Mouse (Mus musculus) CH12.LX (cell line): ENCODE measurements around the gene Cnr2. TPM values are rescaled to one million over a fixed set of nuclear protein-coding genes. Genes with fewer than 3 reads are reported as not detected.

Experiments used
- DNase-seq: peaks from one replicate; pipeline ENCODE4 v3.0.0-alpha.2; 2013; ENCODE audit errors: extremely low read depth
- H3K27ac ChIP-seq: 2 replicates; pipeline ENCODE4 v1.5.1; 2012; ENCODE audit warnings: low read depth, mild to moderate bottlenecking, control low read depth, moderate library complexity; ENCODE audit not compliant: insufficient read depth
- H3K27me3 ChIP-seq: replicated peaks from 2 replicates; pipeline ENCODE3; 2012; ENCODE audit warnings: inconsistent platforms
- H3K36me3 ChIP-seq, 2 experiments: replicated peaks in 1 of 2; 2 replicates each; pipeline versions ENCODE3 to v1.6.1; 2012; ENCODE audit warnings: inconsistent platforms in 1 of 2, low read length in 1 of 2, mild to moderate bottlenecking in 1 of 2, mixed read lengths in 1 of 2, moderate library complexity in 1 of 2; ENCODE audit not compliant: control insufficient read depth in 1 of 2, insufficient read depth in 1 of 2
- H3K4me1 ChIP-seq, 2 experiments: 2 replicates each; pipeline ENCODE4 v1.6.1; 2012; ENCODE audit warnings: inconsistent platforms in 1 of 2, moderate library complexity in 1 of 2; ENCODE audit not compliant: insufficient read depth in 2 of 2, control insufficient read depth in 1 of 2
- H3K4me2 ChIP-seq: 2 replicates; pipeline ENCODE4 v1.6.1; 2012; ENCODE audit warnings: low read depth, mild to moderate bottlenecking, control low read depth; ENCODE audit not compliant: poor library complexity, insufficient read depth, severe bottlenecking
- H3K4me3 ChIP-seq, 3 experiments: fragments of 150-350 bp in 1 of 3; sonication (generic) in 1 of 3; replicated peaks in 1 of 3; 2 replicates each; pipeline versions ENCODE3 to v1.5.1; 2011 to 2012; ENCODE audit warnings: low read depth in 2 of 3, low read length in 2 of 3, mild to moderate bottlenecking in 2 of 3, moderate library complexity in 2 of 3, control low read depth in 1 of 3, improper control_type of control experiment in 1 of 3, inconsistent platforms in 1 of 3, mixed read lengths in 1 of 3; ENCODE audit not compliant: poor library complexity in 1 of 3
- H3K79me2 ChIP-seq: replicated peaks from 2 replicates; pipeline ENCODE4 v1.6.1; 2012; ENCODE audit warnings: mild to moderate bottlenecking, moderate library complexity; ENCODE audit not compliant: control insufficient read depth, poor library complexity, insufficient read depth, severe bottlenecking; ENCODE audit errors: extremely low read depth
- H3K9ac ChIP-seq: 2 replicates; pipeline ENCODE4 v1.6.1; 2012; ENCODE audit warnings: low read depth, mild to moderate bottlenecking, control low read depth, moderate library complexity; ENCODE audit not compliant: insufficient read depth
- H3K9me3 ChIP-seq: replicated peaks from 2 replicates; pipeline ENCODE3; 2012; ENCODE audit warnings: low read length, inconsistent platforms, mixed read lengths
- BHLHE40 ChIP-seq: IDR thresholded peaks from 2 replicates; pipeline ENCODE4 v1.6.1; 2011; ENCODE audit warnings: mild to moderate bottlenecking, low read depth, low read length, improper control_type of control experiment
- E2F4 ChIP-seq: IDR thresholded peaks from 2 replicates; pipeline ENCODE4 v1.6.1; 2011; ENCODE audit warnings: low read depth, low read length, improper control_type of control experiment; ENCODE audit not compliant: insufficient replicate concordance
- ELF1 ChIP-seq: IDR thresholded peaks from 2 replicates; pipeline ENCODE4 v1.6.1; 2014; ENCODE audit warnings: low read depth, mild to moderate bottlenecking, inconsistent platforms, low read length, improper control_type of control experiment
- GABPA ChIP-seq: IDR thresholded peaks from 2 replicates; pipeline ENCODE4 v1.6.1; 2012; ENCODE audit warnings: low read depth, low read length, improper control_type of control experiment, inconsistent platforms; ENCODE audit not compliant: insufficient replicate concordance
- JUN ChIP-seq: IDR thresholded peaks from 2 replicates; pipeline ENCODE4 v1.6.1; 2011; ENCODE audit warnings: low read depth, mild to moderate bottlenecking, low read length, improper control_type of control experiment, moderate library complexity; ENCODE audit not compliant: insufficient read depth
- JUND ChIP-seq: conservative IDR thresholded peaks from 2 replicates; pipeline ENCODE4 v1.6.1; 2011; ENCODE audit warnings: low read depth, low read length, improper control_type of control experiment
- KAT2A ChIP-seq: IDR thresholded peaks from 2 replicates; pipeline ENCODE4 v1.6.1; 2012; ENCODE audit warnings: low read length, improper control_type of control experiment, inconsistent platforms; ENCODE audit not compliant: insufficient replicate concordance
- MAX ChIP-seq: IDR thresholded peaks from 2 replicates; pipeline ENCODE4 v1.6.1; 2011; ENCODE audit warnings: low read length, improper control_type of control experiment
- MAZ ChIP-seq: IDR thresholded peaks from 2 replicates; pipeline ENCODE4 v1.6.1; 2012; ENCODE audit warnings: low read depth, mild to moderate bottlenecking, inconsistent platforms, low read length, improper control_type of control experiment, moderate library complexity
- MEF2A ChIP-seq: IDR thresholded peaks from 2 replicates; pipeline ENCODE4 v1.6.1; 2014; ENCODE audit warnings: low read depth, mild to moderate bottlenecking, inconsistent platforms, low read length, improper control_type of control experiment, borderline replicate concordance
- MYC ChIP-seq: IDR thresholded peaks from 2 replicates; pipeline ENCODE4 v1.6.1; 2011; ENCODE audit warnings: low read depth, mild to moderate bottlenecking, improper control_type of control experiment, low read length
- NELFE ChIP-seq: IDR thresholded peaks from 2 replicates; pipeline ENCODE4 v1.6.1; 2011; ENCODE audit warnings: low read depth, low read length, improper control_type of control experiment
- NRF1 ChIP-seq: IDR thresholded peaks from 2 replicates; pipeline ENCODE4 v1.6.1; 2014; ENCODE audit warnings: low read depth, mild to moderate bottlenecking, inconsistent platforms, low read length, improper control_type of control experiment, moderate library complexity
- POLR2A ChIP-seq: IDR thresholded peaks from 2 replicates; pipeline ENCODE4 v1.6.1; 2011; ENCODE audit warnings: low read depth, mild to moderate bottlenecking, improper control_type of control experiment, low read length
- RAD21 ChIP-seq: IDR thresholded peaks from 2 replicates; pipeline ENCODE4 v1.6.1; 2011; ENCODE audit warnings: low read depth, mild to moderate bottlenecking, low read length, improper control_type of control experiment, moderate library complexity
- TBP ChIP-seq: conservative IDR thresholded peaks from 2 replicates; pipeline ENCODE4 v1.6.1; 2011; ENCODE audit warnings: low read depth, low read length, improper control_type of control experiment
- TCF12 ChIP-seq: IDR thresholded peaks from 2 replicates; pipeline ENCODE4 v1.6.1; 2014; ENCODE audit warnings: low read depth, mild to moderate bottlenecking, inconsistent platforms, low read length, improper control_type of control experiment
- UBTF ChIP-seq: IDR thresholded peaks from 2 replicates; pipeline ENCODE4 v1.6.1; 2012; ENCODE audit warnings: low read depth, mild to moderate bottlenecking, inconsistent platforms, low read length, improper control_type of control experiment, moderate library complexity
- USF1 ChIP-seq: IDR thresholded peaks from 2 replicates; pipeline ENCODE4 v1.6.1; 2014; ENCODE audit warnings: low read depth, mild to moderate bottlenecking, inconsistent platforms, low read length, improper control_type of control experiment
- USF2 ChIP-seq: conservative IDR thresholded peaks from 2 replicates; pipeline ENCODE4 v1.6.1; 2011; ENCODE audit warnings: low read depth, low read length, improper control_type of control experiment
- ZC3H11A ChIP-seq: IDR thresholded peaks from 2 replicates; pipeline ENCODE4 v1.6.1; 2012; ENCODE audit warnings: low read depth, mild to moderate bottlenecking, inconsistent platforms, low read length, improper control_type of control experiment
- ZKSCAN1 ChIP-seq: IDR thresholded peaks from 2 replicates; pipeline ENCODE4 v1.6.1; 2012; ENCODE audit warnings: low read depth, inconsistent platforms, low read length, improper control_type of control experiment, borderline replicate concordance
- ZMIZ1 ChIP-seq: IDR thresholded peaks from 2 replicates; pipeline ENCODE4 v1.6.1; 2012; ENCODE audit warnings: low read depth, mild to moderate bottlenecking, inconsistent platforms, low read length, improper control_type of control experiment
- dilution Hi-C: fragments of 300-500 bp; cut with MboI; formaldehyde crosslinking; loops from 2 replicates; pipeline ENCODE4 v1.14.3; 2020; ENCODE audit warnings: low sequenced_read_pairs; ENCODE audit not compliant: extremely low pct_unique_long_range_greater_than_20kb, extremely low pct_ligation_motif_present
- in situ Hi-C: fragments of 300-500 bp; cut with MboI; formaldehyde crosslinking; loops from 3 replicates; pipeline ENCODE4 v1.14.3; 2019; ENCODE audit warnings: low sequenced_read_pairs, low pct_ligation_motif_present, low pct_unique_long_range_greater_than_20kb, mixed read lengths
- polyA plus RNA-seq: library from polyadenylated mRNA; unstranded; fragments of >175 nt; gene quantifications from 2 replicates; pipeline ENCODE4 v1.2.1, GENCODE M21; 2012; ENCODE audit warnings: low read depth; ENCODE audit not compliant: insufficient read length
- total RNA-seq, 2 experiments: library from RNA; depleted of rRNA; stranded (reverse); fragments of 300-350 nt in 1 of 2; fragments of >200 nt in 1 of 2; gene quantifications; 2 replicates each; pipeline ENCODE4 v1.2.3; 2012 to 2014

The Cnr2 gene
- total and polyA plus RNA-seq, 3 experiments, result 5.6 to 13.8 (median 10.6) TPM

GRCm38 (mm10) chr4:135926195-135926808 lies 31.1 kb downstream of the Cnr2 start:
- H3K36me3 ChIP-seq, result peaks cover 48 to 81% of the 10 kb centered on the region in 2 experiments
- no peak for DNase-seq
- no peak overlapping the region for H3K27ac ChIP-seq
- H3K9me3 ChIP-seq, result no peaks in the 10 kb centered on the region
- dilution Hi-C loops (no loop called here), in situ Hi-C loops (no loop called here)
- no peak overlapping the region for H3K4me2 ChIP-seq
- no peaks in the 10 kb centered on the region for H3K27me3 ChIP-seq
- H3K9ac ChIP-seq, result no peak overlapping the region
- no peaks in the 10 kb centered on the region for H3K79me2 ChIP-seq
- no peak overlapping the region for H3K4me3 ChIP-seq
- peaks cover 0 to 9% of the 10 kb centered on the region in 2 experiments; a peak in 1 of 4 replicates for H3K4me1 ChIP-seq
- TF ChIP-seq USF2, result no peak
- no peak for TF ChIP-seq MAZ
- TF ChIP-seq ELF1, result no peak
- TF ChIP-seq BHLHE40, result no peak
- no peak for TF ChIP-seq TBP
- no peak for TF ChIP-seq RAD21
- no peak for TF ChIP-seq MYC
- TF ChIP-seq UBTF, result no peak
- no peak for TF ChIP-seq ZC3H11A
- no peak for TF ChIP-seq KAT2A
- TF ChIP-seq NRF1, result no peak
- no peak for TF ChIP-seq MAX
- TF ChIP-seq USF1, result no peak
- TF ChIP-seq ZMIZ1, result no peak
- TF ChIP-seq E2F4, result no peak
- TF ChIP-seq, all 38 proteins: peak for 0

- Histone ChIP-seq H3K36me3 (peaks cover 51 to 87% of the 10 kb centered on the region in 2 experiments), H3K79me2 (no peaks in the 10 kb centered on the region), H3K27me3 (no peaks in the 10 kb centered on the region), H3K4me2 (no peak overlapping the region), H3K4me1 (peaks cover 0 to 7% of the 10 kb centered on the region in 2 experiments; a peak in 1 of 4 replicates), H3K27ac (no peak overlapping the region)
- no peak for TF ChIP-seq NELFE
- TF ChIP-seq MEF2A, result no peak
- TF ChIP-seq BHLHE40, result no peak
- TF ChIP-seq ZC3H11A, result no peak
- TF ChIP-seq JUN, result no peak
- no peak for TF ChIP-seq ZMIZ1
- no peak for TF ChIP-seq POLR2A
- TF ChIP-seq TBP, result no peak
- no peak for TF ChIP-seq TCF12
- TF ChIP-seq USF1, result no peak
- no peak for TF ChIP-seq MAX
- no peak for TF ChIP-seq ZKSCAN1
- no peak for TF ChIP-seq JUND
- no peak for TF ChIP-seq GABPA
- no peak for TF ChIP-seq ELF1
- TF ChIP-seq, all 38 proteins: peak for 0
- dilution Hi-C loops, result no loop called here
- DNase-seq, result no peak
- H3K4me3 ChIP-seq, result no peak overlapping the region
- in situ Hi-C loops, result no loop called here
- no peaks in the 10 kb centered on the region for H3K9me3 ChIP-seq
- H3K9ac ChIP-seq, result no peak overlapping the region
Observed at GRCm38 (mm10) chr4:135926861-135927260, 31.7 kb downstream of the Cnr2 start.
